Mouse (Mus musculus): Measurements from ENCODE around the gene Cfap97d1.
A peak's percentile ranks its signal among the peaks of the same experiment; 100 is the strongest.

The Cfap97d1 gene

GRCm38 (mm10) chr11:102036336-102036735 is 52.3 kb downstream of the Cfap97d1 start:
- DNase-seq (ENCODE audit: low spot score in 2 of 2) = no peak

- no peak for DNase-seq (ENCODE audit: low spot score in 2 of 2)
These were observed 53.7 kb downstream of the Cfap97d1 start for GRCm38 (mm10) chr11:102037789-102038188.

- no peak for DNase-seq (ENCODE audit: low spot score in 2 of 2)
These were observed 55.5 kb downstream of the Cfap97d1 start for GRCm38 (mm10) chr11:102039487-102040137.

GRCm38 (mm10) chr11:102040138-102040524 is 56.1 kb downstream of the Cfap97d1 start:
- peak; percentile 65 to 66 for DNase-seq (ENCODE audit: low spot score in 2 of 2)

- no peak for DNase-seq (ENCODE audit: low spot score in 2 of 2)
These were observed 56.6 kb downstream of the Cfap97d1 start for GRCm38 (mm10) chr11:102040646-102041045.

GRCm38 (mm10) chr11:102041350-102041949 is 57.4 kb downstream of the Cfap97d1 start, which contains the start of gene Cd300lg:
Cd300lg (plus strand) TSS chr11:102041509.
- no peak for DNase-seq (ENCODE audit: low spot score in 2 of 2)

Measured in frontal cortex, postnatal 25 days (tissue).